Mouse (Mus musculus) cortical plate, adult 2 months (tissue): ENCODE measurements at regions not wholly inside any gene's neighbourhood (a gene's known extent, or its start where the extent isn't known, plus 50 kb on each side); places are given as distances from the start of the nearest gene placed in this dataset.

ENCODE experiments used
- CTCF ChIP-seq: fragments of 200-500 bp; IDR thresholded peaks from 2 replicates; pipeline ENCODE4 v1.5.1; 2011; ENCODE audit warnings: mild to moderate bottlenecking, control low read depth, low read length; ENCODE audit not compliant: insufficient read depth; ENCODE audit errors: extremely low read depth
- POLR2A ChIP-seq: fragments of 200-500 bp; IDR thresholded peaks from 2 replicates; pipeline ENCODE4 v1.6.1; 2011; ENCODE audit warnings: mild to moderate bottlenecking, low read length, control low read depth; ENCODE audit not compliant: insufficient read depth; ENCODE audit errors: extremely low read depth

DNA sequence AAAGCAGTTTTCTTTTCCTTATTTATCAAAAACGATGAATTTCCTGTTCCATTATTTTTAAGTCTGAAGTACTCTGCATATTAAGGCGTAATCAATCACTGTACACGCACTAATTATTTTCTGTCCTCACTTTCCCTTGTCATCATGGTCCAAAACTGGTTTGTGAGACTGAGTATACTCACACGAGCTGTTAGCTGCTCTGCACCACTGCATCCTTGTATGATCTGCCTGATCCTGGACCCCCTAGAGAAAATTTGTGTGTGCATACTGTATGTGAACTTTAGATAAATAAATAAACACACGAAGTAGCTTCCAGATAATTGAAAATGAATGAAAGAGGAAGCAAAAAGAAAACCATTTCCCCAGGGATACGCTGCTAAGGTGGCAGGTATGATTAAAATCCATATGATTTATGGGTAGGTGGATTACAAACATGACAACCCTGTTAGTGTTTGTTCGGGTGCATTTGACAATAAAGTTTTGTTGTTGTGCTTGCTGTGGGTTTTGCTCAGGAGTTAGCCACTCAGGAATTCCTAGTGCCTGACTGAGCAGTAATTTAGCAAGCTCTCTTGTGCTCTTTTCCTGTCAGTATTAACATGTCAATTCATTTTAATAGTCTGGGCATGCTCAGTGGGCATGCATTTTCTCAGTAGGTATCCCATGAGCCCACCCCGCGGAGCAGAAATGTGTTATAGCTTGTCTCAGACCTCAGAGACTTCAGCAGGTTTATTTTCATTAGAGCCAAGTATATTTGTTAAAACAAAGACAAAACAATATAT, 666.6 kb upstream of the Zeb2 start:
- no peak for TF ChIP-seq CTCF
- no peak for TF ChIP-seq POLR2A
